Mouse (Mus musculus): Measurements from ENCODE around the gene Dok1.

GRCm38 (mm10) chr6:83029777-83030176 lies 3.5 kb downstream of the Dok1 start:
- TF ChIP-seq CTCF (IDR thresholded peaks at IDR 0.05; ENCODE audit: low read depth, low read length) (no peak), POLR2A (IDR thresholded peaks at IDR 0.05; ENCODE audit: insufficient read depth, low read length) (no peak)
